Mouse (Mus musculus): Measurements from ENCODE around the gene A830031A19Rik.

- TF ChIP-seq CTCF (IDR thresholded peaks at IDR 0.05; ENCODE audit: insufficient read depth, low read depth, low read length) (no peak), POLR2A (IDR thresholded peaks at IDR 0.05; ENCODE audit: insufficient read depth, low read depth, low read length) (no peak)
Measured at GRCm38 (mm10) chr11:24061819-24062218, 13.0 kb downstream of the A830031A19Rik start.
